Mouse (Mus musculus) hindbrain, embryonic 12.5 days (tissue): ENCODE data around the gene Ssrp1. TPM values are rescaled to one million over a fixed set of nuclear protein-coding genes. Genes with fewer than 3 reads are reported as not detected.

Experiments
- ATAC-seq: fragments of 200-750 bp; cut with Nextera tagmentation; 2 replicates; pipeline ENCODE4 v1.8.0; 2017; ENCODE audit warnings: moderate TSS enrichment; ENCODE audit not compliant: low FRiP score
- H3K27ac ChIP-seq: fragments of 300-500 bp; sonication (generic); 2 replicates; pipeline ENCODE4 v1.5.1; 2016; ENCODE audit warnings: mild to moderate bottlenecking
- H3K27me3 ChIP-seq: fragments of 300-500 bp; sonication (generic); 2 replicates; pipeline ENCODE4 v1.6.1; 2016; ENCODE audit warnings: mild to moderate bottlenecking
- H3K36me3 ChIP-seq: fragments of 300-500 bp; sonication (generic); 2 replicates; pipeline ENCODE4 v1.6.1; 2016; ENCODE audit warnings: mild to moderate bottlenecking
- H3K4me1 ChIP-seq: fragments of 300-500 bp; sonication (generic); 2 replicates; pipeline ENCODE4 v1.6.1; 2016
- H3K4me2 ChIP-seq: fragments of 300-500 bp; sonication (generic); replicated peaks from 2 replicates; pipeline ENCODE4 v1.6.1; 2016; ENCODE audit warnings: mild to moderate bottlenecking
- H3K4me3 ChIP-seq: fragments of 300-500 bp; sonication (generic); 2 replicates; pipeline ENCODE4 v1.5.1; 2016; ENCODE audit warnings: mild to moderate bottlenecking
- H3K9ac ChIP-seq: fragments of 300-500 bp; sonication (generic); 2 replicates; pipeline ENCODE4 v1.6.1; 2016; ENCODE audit warnings: mild to moderate bottlenecking, moderate library complexity
- H3K9me3 ChIP-seq: fragments of 300-500 bp; sonication (generic); replicated peaks from 2 replicates; pipeline ENCODE4 v1.6.1; 2016; ENCODE audit warnings: mild to moderate bottlenecking
- WGBS: fragments of 180-500 bp; shearing (Covaris S2); methylation state at CpG from one replicate; pipeline ENCODE4 v1.1.7; 2016; 5-methylcytosine and 5-hydroxymethylcytosine counted together
- polyA plus RNA-seq: library from polyadenylated mRNA; unstranded; fragments of >200 nt; fragmentation: Nextera tagmentation; extraction: Ambion mirVana; gene quantifications from 2 replicates; pipeline ENCODE4 v1.2.1, GENCODE M21; 2016

Gene Ssrp1
- polyA plus RNA-seq, 1 experiment from 2014 or later: 239 TPM

- H3K27ac ChIP-seq: no peak overlapping the region
Measured at GRCm38 (mm10) chr2:85013826-85014587, 23.0 kb upstream of the Ssrp1 start.

DNA sequence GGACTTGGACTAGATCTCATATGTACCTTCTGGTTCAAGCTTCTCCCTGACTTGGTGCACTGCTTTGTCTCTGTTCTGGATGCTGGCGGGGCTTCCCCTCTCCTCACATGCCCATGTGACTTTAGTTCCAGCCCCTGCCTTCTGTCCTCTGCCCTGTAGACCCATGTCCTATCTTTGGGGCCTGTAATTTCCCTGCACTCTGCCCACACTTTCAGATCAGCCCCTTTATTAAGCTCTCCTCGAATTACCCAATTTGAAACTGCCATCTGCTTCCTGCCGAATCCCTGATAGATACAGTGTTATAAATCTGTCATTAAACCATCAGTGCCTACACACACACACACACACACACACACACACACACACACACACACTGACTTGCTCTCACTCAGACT is 22.4 kb upstream of the Ssrp1 start:
- WGBS: 73% methylated on average over 3 of the region's 3 CpGs

More at GRCm38 (mm10) chr2:85013826-85014587, 23.0 kb upstream of the Ssrp1 start:
- Histone ChIP-seq H3K9ac (no peak overlapping the region), H3K4me1 (no peaks in the 10 kb centered on the region), H3K4me3 (no peak overlapping the region), H3K9me3 (no peaks in the 10 kb centered on the region), H3K27me3 (no peaks in the 10 kb centered on the region), H3K4me2 (no peak overlapping the region), H3K36me3 (no peaks in the 10 kb centered on the region)
- ATAC-seq: no peak
- 82% methylated on average over 5 of the region's 5 CpGs for WGBS

GRCm38 (mm10) chr2:85022043-85022442 is 15.0 kb upstream of the Ssrp1 start:
- no peak overlapping the region for H3K4me3 ChIP-seq
- H3K27ac ChIP-seq: no peak overlapping the region
- 17% methylated on average over 4 of the region's 4 CpGs for WGBS
- no peak overlapping the region for H3K4me2 ChIP-seq
- ATAC-seq: no peak
- H3K36me3 ChIP-seq: no peaks in the 10 kb centered on the region
- no peaks in the 10 kb centered on the region for H3K9me3 ChIP-seq
- H3K9ac ChIP-seq: no peak overlapping the region
- no peaks in the 10 kb centered on the region for H3K4me1 ChIP-seq
- no peaks in the 10 kb centered on the region for H3K27me3 ChIP-seq

More for the DNA sequence above, 22.4 kb upstream of the Ssrp1 start:
- Histone ChIP-seq H3K27me3 (no peaks in the 10 kb centered on the region), H3K9me3 (no peaks in the 10 kb centered on the region), H3K9ac (no peak overlapping the region), H3K4me1 (no peaks in the 10 kb centered on the region), H3K27ac (no peak overlapping the region), H3K4me3 (no peak overlapping the region), H3K4me2 (no peak overlapping the region), H3K36me3 (no peaks in the 10 kb centered on the region)
- no peak for ATAC-seq

- Histone ChIP-seq H3K4me2 (no peak overlapping the region), H3K9me3 (no peaks in the 10 kb centered on the region), H3K9ac (no peak overlapping the region), H3K36me3 (no peaks in the 10 kb centered on the region), H3K4me3 (no peak overlapping the region), H3K4me1 (no peaks in the 10 kb centered on the region), H3K27ac (no peak overlapping the region), H3K27me3 (no peaks in the 10 kb centered on the region)
- 88% methylated on average over 3 of the region's 3 CpGs for WGBS
- ATAC-seq: no peak
Measured at GRCm38 (mm10) chr2:85026178-85026577, 10.9 kb upstream of the Ssrp1 start.

- no peak for ATAC-seq
Measured at GRCm38 (mm10) chr2:85027281-85027680, 9.8 kb upstream of the Ssrp1 start.

DNA sequence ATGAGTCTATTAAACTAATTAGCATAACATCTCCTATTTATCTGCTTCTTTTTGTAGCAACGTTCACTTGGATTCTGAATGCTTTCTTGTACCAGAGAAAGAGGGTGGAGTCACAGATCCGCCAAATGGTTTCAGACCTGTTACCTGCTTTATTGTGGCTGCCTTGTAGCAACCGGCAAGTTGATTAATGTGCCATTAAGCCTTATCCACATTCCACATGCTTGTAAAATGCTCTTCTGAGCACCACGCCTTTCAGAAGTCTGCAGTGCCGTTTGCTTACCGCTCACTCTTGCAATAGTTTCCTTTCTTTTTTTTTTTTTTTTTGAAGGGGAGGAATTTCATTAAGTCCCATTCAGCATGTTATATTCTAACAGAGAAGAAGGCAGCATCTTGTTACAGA is 7.1 kb upstream of the Ssrp1 start:
- H3K36me3 ChIP-seq: no peaks in the 10 kb centered on the region
- no peak overlapping the region for H3K4me3 ChIP-seq
- no peak for ATAC-seq
- H3K9me3 ChIP-seq: no peaks in the 10 kb centered on the region
- H3K4me1 ChIP-seq: no peaks in the 10 kb centered on the region
- H3K27ac ChIP-seq: no peak overlapping the region
- H3K27me3 ChIP-seq: no peaks in the 10 kb centered on the region
- no peak overlapping the region for H3K9ac ChIP-seq
- H3K4me2 ChIP-seq: no peak overlapping the region
- 65% methylated on average over 6 of the region's 6 CpGs for WGBS

More at GRCm38 (mm10) chr2:85027281-85027680, 9.8 kb upstream of the Ssrp1 start:
- H3K4me2 ChIP-seq: no peak overlapping the region
- no peaks in the 10 kb centered on the region for H3K9me3 ChIP-seq
- H3K4me1 ChIP-seq: no peaks in the 10 kb centered on the region
- H3K27ac ChIP-seq: no peak overlapping the region
- 73% methylated on average over 5 of the region's 5 CpGs for WGBS
- H3K27me3 ChIP-seq: no peaks in the 10 kb centered on the region
- H3K9ac ChIP-seq: no peak overlapping the region
- H3K4me3 ChIP-seq: no peak overlapping the region
- H3K36me3 ChIP-seq: no peaks in the 10 kb centered on the region

DNA sequence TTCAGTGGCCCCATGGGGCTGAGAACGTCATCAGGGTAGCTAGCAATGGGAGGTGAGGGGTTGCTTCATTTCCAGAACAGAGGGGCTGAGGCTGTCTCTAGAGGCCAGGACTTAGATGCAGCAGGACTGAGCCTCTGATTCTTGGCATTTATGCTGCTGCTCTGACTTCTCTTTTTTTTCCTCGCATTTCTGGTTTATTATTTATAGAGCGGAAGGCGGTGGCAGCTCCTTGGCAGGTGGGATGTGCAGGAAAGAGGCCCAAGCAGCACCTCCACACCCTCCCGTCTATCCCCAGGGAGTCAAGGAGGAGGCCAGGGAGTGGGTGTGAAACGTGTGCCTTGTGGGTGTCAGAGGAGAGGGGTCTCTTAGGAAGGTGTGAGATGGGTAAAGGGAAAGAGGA is 6.0 kb upstream of the Ssrp1 start:
- ATAC-seq: no peak
- Histone ChIP-seq H3K36me3 (no peaks in the 10 kb centered on the region), H3K9ac (no peak overlapping the region), H3K4me1 (peaks cover 6% of the 10 kb centered on the region; the same call in 1 of the 2 replicates), H3K27ac (no peak overlapping the region), H3K27me3 (no peaks in the 10 kb centered on the region), H3K4me3 (no peak overlapping the region), H3K9me3 (no peaks in the 10 kb centered on the region), H3K4me2 (no peak overlapping the region)
- 63% methylated on average over 6 of the region's 6 CpGs for WGBS

DNA sequence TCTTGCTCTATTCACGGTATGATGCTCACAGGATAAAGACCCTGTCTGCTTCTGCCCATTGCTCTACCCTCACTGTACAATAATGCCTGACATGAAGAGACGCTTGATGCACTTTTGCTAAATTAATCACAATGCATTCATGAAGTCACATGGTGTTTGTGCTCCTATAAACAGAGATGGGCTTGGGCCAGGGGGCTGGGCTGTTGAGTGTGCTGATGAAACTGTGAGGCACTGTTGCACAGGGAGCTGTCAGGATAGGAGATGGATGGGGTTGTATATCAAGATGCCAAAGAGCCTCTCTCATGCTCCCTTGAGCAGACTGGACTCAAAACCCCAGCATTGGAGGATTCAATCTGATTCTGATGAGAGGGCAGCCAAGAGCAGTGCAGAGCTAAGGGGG is 3.9 kb upstream of the Ssrp1 start:
- ATAC-seq: no peak
- H3K27ac ChIP-seq: no peak overlapping the region
- no peaks in the 10 kb centered on the region for H3K27me3 ChIP-seq
- peaks cover 17% of the 10 kb centered on the region for H3K4me1 ChIP-seq
- no peak overlapping the region for H3K4me2 ChIP-seq
- 79% methylated on average over 2 of the region's 2 CpGs for WGBS
- no peaks in the 10 kb centered on the region for H3K36me3 ChIP-seq
- no peak overlapping the region for H3K9ac ChIP-seq
- H3K9me3 ChIP-seq: no peaks in the 10 kb centered on the region
- no peak overlapping the region for H3K4me3 ChIP-seq

GRCm38 (mm10) chr2:85034169-85034568 is 2.9 kb upstream of the Ssrp1 start:
- Histone ChIP-seq H3K27ac (no peak overlapping the region), H3K27me3 (no peaks in the 10 kb centered on the region), H3K36me3 (no peaks in the 10 kb centered on the region), H3K9ac (no peak overlapping the region), H3K9me3 (no peaks in the 10 kb centered on the region), H3K4me3 (no peak overlapping the region), H3K4me2 (no peak overlapping the region), H3K4me1 (peaks cover 21% of the 10 kb centered on the region)
- 79% methylated on average over 7 of the region's 7 CpGs for WGBS
- ATAC-seq: no peak

- H3K9ac ChIP-seq: peak overlapping the region; percentile 89
- peak overlapping the region; percentile 86 for H3K27ac ChIP-seq
- 11% methylated on average over 11 of the region's 11 CpGs for WGBS
- peak overlapping the region; percentile 75 for H3K4me3 ChIP-seq
- peak overlapping the region; percentile 83 for H3K4me2 ChIP-seq
- H3K4me1 ChIP-seq: peaks cover 21% of the 10 kb centered on the region
- H3K27me3 ChIP-seq: no peaks in the 10 kb centered on the region
- H3K36me3 ChIP-seq: peaks cover 22% of the 10 kb centered on the region
- H3K9me3 ChIP-seq: no peaks in the 10 kb centered on the region
- ATAC-seq: peak; percentile 59
Measured at GRCm38 (mm10) chr2:85036507-85037046, 457 bp upstream of the Ssrp1 start.

- H3K9ac ChIP-seq: peak overlapping the region; percentile 89
- no peak overlapping the region for H3K27ac ChIP-seq
- no peaks in the 10 kb centered on the region for H3K27me3 ChIP-seq
- no peaks in the 10 kb centered on the region for H3K9me3 ChIP-seq
- 87% methylated on average over 13 of the region's 13 CpGs for WGBS
- peak overlapping the region; percentile 75 for H3K4me3 ChIP-seq
- ATAC-seq: no peak
- peaks cover 21% of the 10 kb centered on the region for H3K4me1 ChIP-seq
- H3K36me3 ChIP-seq: peaks cover 40% of the 10 kb centered on the region
- peak overlapping the region; percentile 83 for H3K4me2 ChIP-seq
Measured at GRCm38 (mm10) chr2:85038336-85038735, 1.3 kb downstream of the Ssrp1 start.

DNA sequence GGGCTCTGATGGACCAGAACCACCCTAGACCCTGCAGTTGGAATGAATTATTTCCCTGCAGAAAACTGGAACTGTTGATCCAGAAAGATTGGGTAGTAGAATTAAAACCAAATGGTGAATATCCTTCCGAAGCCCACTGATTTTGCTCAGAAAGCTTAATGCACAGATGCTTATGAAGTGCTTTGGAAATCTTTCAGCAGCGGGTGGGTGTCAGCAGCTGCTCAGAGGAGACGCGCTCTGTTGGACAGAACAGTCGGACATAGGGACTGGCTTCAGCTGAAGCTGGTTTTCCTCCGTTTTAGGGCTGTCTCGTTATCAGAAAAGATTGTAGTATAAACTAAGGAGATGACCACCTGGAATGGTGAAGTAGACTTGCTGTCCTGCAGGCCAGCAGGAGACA is 6.6 kb downstream of the Ssrp1 start:
- Histone ChIP-seq H3K9me3 (no peaks in the 10 kb centered on the region), H3K4me3 (no peak overlapping the region), H3K4me2 (no peak overlapping the region), H3K36me3 (peaks cover 73% of the 10 kb centered on the region), H3K4me1 (peaks cover 11% of the 10 kb centered on the region), H3K27ac (no peak overlapping the region), H3K27me3 (no peaks in the 10 kb centered on the region), H3K9ac (no peak overlapping the region)
- WGBS: 92% methylated on average over 7 of the region's 7 CpGs
- ATAC-seq: no peak

- Histone ChIP-seq H3K36me3 (peaks cover 55% of the 10 kb centered on the region), H3K9ac (0 out of 2 replicates have a peak overlapping the region, but pooled peaks have one; percentile 13), H3K9me3 (no peaks in the 10 kb centered on the region), H3K4me3 (no peak overlapping the region), H3K4me2 (no peak overlapping the region), H3K4me1 (peaks cover 36% of the 10 kb centered on the region), H3K27me3 (no peaks in the 10 kb centered on the region), H3K27ac (no peak overlapping the region)
- WGBS: 87% methylated on average over 8 of the region's 8 CpGs
- no peak for ATAC-seq
Measured at GRCm38 (mm10) chr2:85046222-85046621, 9.2 kb downstream of the Ssrp1 start.
